Mouse (Mus musculus) inflammation-experienced regulatory T-cells, adult 6 months (primary cell): ENCODE results near the gene Polr2h. TPM values are rescaled to one million over a fixed set of nuclear protein-coding genes. Genes with fewer than 3 reads are reported as not detected.

Experiments
- ATAC-seq: one replicate; pipeline ENCODE4 v1.8.0; 2017
- polyA plus RNA-seq, 3 experiments: library from polyadenylated mRNA; unstranded; fragments of 100-300 nt; shearing (Covaris generic); gene quantifications; one replicate each; pipeline ENCODE4 v1.2.1; 2017

Polr2h gene
- polyA plus RNA-seq, 3 experiments from 2014 or later = 63.1 to 71.1 (median 64.1) TPM

GRCm38 (mm10) chr16:20701729-20702521 lies 15.5 kb upstream of the Polr2h start:
- ATAC-seq = no peak

GRCm38 (mm10) chr16:20702522-20702893 lies 15.0 kb upstream of the Polr2h start:
- ATAC-seq = no peak

- no peak for ATAC-seq
These were observed 14.4 kb upstream of the Polr2h start for GRCm38 (mm10) chr16:20703071-20703470.

- ATAC-seq = no peak
These were observed 13.6 kb upstream of the Polr2h start for GRCm38 (mm10) chr16:20703699-20704400.

- ATAC-seq = no peak
These were observed 11.7 kb upstream of the Polr2h start for GRCm38 (mm10) chr16:20705786-20706185.

GRCm38 (mm10) chr16:20706407-20707055 lies 10.9 kb upstream of the Polr2h start:
- ATAC-seq = no peak

- ATAC-seq = no peak
These were observed 9.1 kb upstream of the Polr2h start for GRCm38 (mm10) chr16:20708220-20708938.

GRCm38 (mm10) chr16:20708939-20709734 lies 8.3 kb upstream of the Polr2h start:
- no peak for ATAC-seq

GRCm38 (mm10) chr16:20710370-20710769 lies 7.1 kb upstream of the Polr2h start:
- no peak for ATAC-seq

- ATAC-seq = no peak
These were observed 6.7 kb upstream of the Polr2h start for GRCm38 (mm10) chr16:20710810-20711209.

- ATAC-seq = no peak
These were observed 5.3 kb upstream of the Polr2h start for GRCm38 (mm10) chr16:20712190-20712589.

- ATAC-seq = no peak
These were observed 4.6 kb upstream of the Polr2h start for GRCm38 (mm10) chr16:20712889-20713288.

GRCm38 (mm10) chr16:20714307-20715080 lies 3.0 kb upstream of the Polr2h start:
- ATAC-seq = no peak

GRCm38 (mm10) chr16:20715161-20715560 lies 2.3 kb upstream of the Polr2h start:
- ATAC-seq = no peak

- ATAC-seq = no peak
These were observed 1.9 kb upstream of the Polr2h start for GRCm38 (mm10) chr16:20715566-20715965.

GRCm38 (mm10) chr16:20715976-20716840 lies 1.3 kb upstream of the Polr2h start:
- ATAC-seq = peak; percentile 31

GRCm38 (mm10) chr16:20716841-20717180 lies 654 bp upstream of the Polr2h start:
- no peak for ATAC-seq

GRCm38 (mm10) chr16:20717978-20718670 lies 659 bp downstream of the Polr2h start:
- no peak for ATAC-seq

- no peak for ATAC-seq
These were observed 4.3 kb downstream of the Polr2h start for GRCm38 (mm10) chr16:20721808-20722207.

- ATAC-seq = no peak
These were observed 5.3 kb downstream of the Polr2h start for GRCm38 (mm10) chr16:20722736-20723135.
